Mouse (Mus musculus) testis, postnatal 10 days (tissue): Measurements from ENCODE around the gene Ucn2.

Experiments used
- DNase-seq: peaks from one replicate; pipeline ENCODE4 v3.0.0; 2021; ENCODE audit warnings: low spot score

Ucn2 gene

GRCm38 (mm10) chr9:108985710-108986109 is at the start of gene Ucn2:
TSS of gene Ucn2 (plus strand) at chr9:108986010.
- no peak for DNase-seq

- DNase-seq: peak; percentile 97
Measured at GRCm38 (mm10) chr9:108936418-108937364, 49.1 kb upstream of the Ucn2 start, which contains the start of gene Uqcrc1. TSS of gene Uqcrc1 (plus strand) at chr9:108936633.

GRCm38 (mm10) chr9:108945111-108945510 is 40.7 kb upstream of the Ucn2 start:
- DNase-seq: peak; percentile 35

GRCm38 (mm10) chr9:108945608-108946007 is 40.2 kb upstream of the Ucn2 start:
- no peak for DNase-seq

- peak; percentile 67 for DNase-seq
Measured at GRCm38 (mm10) chr9:108949231-108949966, 36.4 kb upstream of the Ucn2 start.

GRCm38 (mm10) chr9:108949967-108950728 is 35.7 kb upstream of the Ucn2 start:
- DNase-seq: no peak

GRCm38 (mm10) chr9:108953081-108953636 is 32.7 kb upstream of the Ucn2 start, which contains the start of gene Col7a1:
TSS of gene Col7a1 (plus strand) at chr9:108953586.
- DNase-seq: no peak

GRCm38 (mm10) chr9:108955241-108955640 is 30.6 kb upstream of the Ucn2 start:
- no peak for DNase-seq

- no peak for DNase-seq
Measured at GRCm38 (mm10) chr9:108955846-108956245, 30.0 kb upstream of the Ucn2 start.

- no peak for DNase-seq
Measured at GRCm38 (mm10) chr9:108963577-108963976, 22.2 kb upstream of the Ucn2 start.

GRCm38 (mm10) chr9:108964338-108964737 is 21.5 kb upstream of the Ucn2 start:
- DNase-seq: no peak

- no peak for DNase-seq
Measured at GRCm38 (mm10) chr9:108970623-108971022, 15.2 kb upstream of the Ucn2 start.

- no peak for DNase-seq
Measured at GRCm38 (mm10) chr9:108976483-108976882, 9.3 kb upstream of the Ucn2 start.

- no peak for DNase-seq
Measured at GRCm38 (mm10) chr9:108977966-108978365, 7.8 kb upstream of the Ucn2 start.

GRCm38 (mm10) chr9:108982498-108982897 is 3.3 kb upstream of the Ucn2 start:
- no peak for DNase-seq

GRCm38 (mm10) chr9:108983209-108983608 is 2.6 kb upstream of the Ucn2 start:
- no peak for DNase-seq

- DNase-seq: peak; percentile 78
Measured at GRCm38 (mm10) chr9:108987704-108988350, 2.0 kb downstream of the Ucn2 start.

- no peak for DNase-seq
Measured at GRCm38 (mm10) chr9:108989802-108990461, 4.1 kb downstream of the Ucn2 start.

- no peak for DNase-seq
Measured at GRCm38 (mm10) chr9:108990462-108990820, 4.6 kb downstream of the Ucn2 start.

GRCm38 (mm10) chr9:108991428-108992084 is 5.7 kb downstream of the Ucn2 start, which contains the start of gene Pfkfb4:
TSS of gene Pfkfb4 (plus strand) at chr9:108991778.
- peak; percentile 90 for DNase-seq
